Mouse (Mus musculus) kidney, adult 2 months (tissue): Measurements from ENCODE around the gene Tob1.

ENCODE experiments used
- CTCF ChIP-seq: fragments of 200-500 bp; conservative IDR thresholded peaks from 2 replicates; pipeline ENCODE4 v1.5.1; 2011; ENCODE audit warnings: low read depth, mild to moderate bottlenecking, control low read depth, low read length, moderate library complexity, mixed read lengths; ENCODE audit not compliant: insufficient read depth, insufficient read length
- POLR2A ChIP-seq: fragments of 200-500 bp; IDR thresholded peaks from one replicate; pipeline ENCODE4 v1.6.1; 2011; ENCODE audit warnings: low read depth, low read length, control low read depth

GRCm38 (mm10) chr11:94180194-94180593 lies 31.1 kb upstream of the Tob1 start:
- TF ChIP-seq CTCF: no peak
- no peak for TF ChIP-seq POLR2A
